Mouse (Mus musculus): ENCODE results near the gene Ttc13. TPM values are rescaled to one million over a fixed set of nuclear protein-coding genes. Genes with fewer than 3 reads are reported as not detected.

Ttc13 gene
- 100 to 1,000 TPM in 1 of 2 experiments, 10 to 100 TPM in 1; 77.3 to 107 TPM for polyA plus RNA-seq (2017; shearing (Covaris generic))

DNA sequence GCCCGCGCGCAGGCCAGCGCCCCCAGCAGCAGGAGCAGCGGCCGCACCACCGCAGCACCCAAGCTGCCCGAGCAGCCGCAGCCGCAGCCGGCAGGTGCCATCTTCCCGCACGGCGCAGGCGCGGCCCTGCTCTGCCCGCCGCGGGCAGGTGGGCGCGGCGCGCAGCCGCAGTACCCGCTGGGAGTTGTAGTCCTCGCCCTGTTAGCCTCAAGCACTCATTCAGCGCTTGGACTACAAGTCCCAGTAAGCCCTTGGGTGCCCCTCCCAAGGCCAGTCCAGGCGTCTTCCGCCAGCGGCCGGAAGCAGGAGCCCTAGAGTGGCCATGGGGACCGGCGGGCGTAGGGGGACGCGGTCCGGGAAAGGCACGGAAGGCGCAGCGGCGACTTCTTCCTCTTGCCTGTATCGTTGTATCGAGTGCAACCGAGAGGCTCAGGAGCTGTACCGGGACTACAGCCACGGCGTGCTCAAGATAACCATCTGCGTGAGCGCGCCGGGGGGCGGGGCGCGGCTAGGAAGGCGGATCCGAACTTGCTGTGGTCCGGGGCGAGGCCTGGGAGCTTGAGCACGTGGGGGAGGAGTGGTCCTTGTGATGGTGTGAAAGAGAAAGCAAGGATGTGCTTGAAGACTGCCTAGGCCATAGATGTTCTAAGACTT is at the start of gene Ttc13, which contains the start of gene Arv1:
Ttc13 (minus strand) TSS at position 122 of the 654 bp plus-strand sequence.
Arv1 (plus strand) TSS at position 278 of the 654 bp plus-strand sequence.

DNA sequence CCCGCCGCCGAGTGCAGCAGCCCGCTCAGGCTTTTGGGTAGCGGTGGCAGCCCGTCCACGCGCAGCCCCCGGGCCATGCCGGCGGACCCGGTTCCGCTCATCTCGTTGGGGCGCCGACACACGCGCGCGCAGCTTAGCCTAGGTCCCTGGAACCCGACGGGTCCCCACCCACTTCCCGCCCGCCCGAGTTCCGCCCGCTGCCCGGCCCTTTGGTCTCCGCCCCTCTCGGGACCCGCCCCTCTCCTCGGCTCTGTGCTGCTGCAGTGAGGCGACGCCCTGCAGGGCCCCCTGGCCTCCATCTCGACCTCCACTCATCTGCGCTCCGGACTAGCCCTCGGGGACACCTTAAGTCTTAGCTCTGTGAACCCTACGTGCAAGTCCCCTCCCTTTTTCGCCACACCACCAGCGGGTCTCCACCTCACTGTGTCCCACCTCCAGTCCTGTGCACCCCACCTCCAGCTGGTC is 30.0 kb upstream of the Ttc13 start, which contains the start of gene Fam89a:
Fam89a (minus strand) TSS at position 124 of the 465 bp plus-strand sequence.

GRCm38 (mm10) chr8:124663112-124663873 is 58.5 kb downstream of the Ttc13 start, which contains the start of gene 2310022B05Rik:
Gene 2310022B05Rik (minus strand): TSS chr8:124663369.

Other genes with a start within 250 kb of the Ttc13 start
- 10 to 100 TPM; 51.0 to 54.4 TPM for gene Cog2, start 201.2 kb downstream of the Ttc13 start, polyA plus RNA-seq (2017; shearing (Covaris generic))
- 1 to 10 TPM in 1 of 2 experiments, under 1 TPM in 1; 0.34 to 5.8 TPM for gene Agt, start 152.3 kb downstream of the Ttc13 start, polyA plus RNA-seq (2017; shearing (Covaris generic))
- gene Capn9, start 145.9 kb downstream of the Ttc13 start, polyA plus RNA-seq (2017; shearing (Covaris generic)): 1 to 10 TPM in 1 of 2 experiments, not detected in 1; 1.1 TPM
- gene 2310022B05Rik, start 58.6 kb downstream of the Ttc13 start, polyA plus RNA-seq (2017; shearing (Covaris generic)): 1 to 10 TPM; 6.4 to 7.0 TPM
- gene Arv1, start 156 bp upstream of the Ttc13 start, polyA plus RNA-seq (2017; shearing (Covaris generic)): 10 to 100 TPM; 17.1 to 26.0 TPM
- gene Fam89a, start 29.8 kb upstream of the Ttc13 start, polyA plus RNA-seq (2017; shearing (Covaris generic)): 10 to 100 TPM; 10.8 to 15.3 TPM
- 1 to 10 TPM in 1 of 2 experiments, under 1 TPM in 1; 0.31 to 1.0 TPM for gene Trim67, start 71.1 kb upstream of the Ttc13 start, polyA plus RNA-seq (2017; shearing (Covaris generic))
- gene Gnpat, start 141.1 kb upstream of the Ttc13 start, polyA plus RNA-seq (2017; shearing (Covaris generic)): 100 to 1,000 TPM in 1 of 2 experiments, 10 to 100 TPM in 1; 78.3 to 109 TPM
- gene 2810004N23Rik, start 141.1 kb upstream of the Ttc13 start, polyA plus RNA-seq (2017; shearing (Covaris generic)): 10 to 100 TPM; 31.6 to 32.2 TPM
- 10 to 100 TPM; 14.9 to 23.0 TPM for gene Exoc8, start 175.7 kb upstream of the Ttc13 start, polyA plus RNA-seq (2017; shearing (Covaris generic))
- 1 to 10 TPM; 3.9 to 5.0 TPM for gene Sprtn, start 175.9 kb upstream of the Ttc13 start, polyA plus RNA-seq (2017; shearing (Covaris generic))
- 10 to 100 TPM; 47.9 to 70.3 TPM for gene Egln1, start 227.3 kb upstream of the Ttc13 start, polyA plus RNA-seq (2017; shearing (Covaris generic))

Data from inflammation-experienced regulatory T-cells (primary cell).